8 mouse cellular contexts compared by ENCODE assay signal in the genomic region with DNA sequence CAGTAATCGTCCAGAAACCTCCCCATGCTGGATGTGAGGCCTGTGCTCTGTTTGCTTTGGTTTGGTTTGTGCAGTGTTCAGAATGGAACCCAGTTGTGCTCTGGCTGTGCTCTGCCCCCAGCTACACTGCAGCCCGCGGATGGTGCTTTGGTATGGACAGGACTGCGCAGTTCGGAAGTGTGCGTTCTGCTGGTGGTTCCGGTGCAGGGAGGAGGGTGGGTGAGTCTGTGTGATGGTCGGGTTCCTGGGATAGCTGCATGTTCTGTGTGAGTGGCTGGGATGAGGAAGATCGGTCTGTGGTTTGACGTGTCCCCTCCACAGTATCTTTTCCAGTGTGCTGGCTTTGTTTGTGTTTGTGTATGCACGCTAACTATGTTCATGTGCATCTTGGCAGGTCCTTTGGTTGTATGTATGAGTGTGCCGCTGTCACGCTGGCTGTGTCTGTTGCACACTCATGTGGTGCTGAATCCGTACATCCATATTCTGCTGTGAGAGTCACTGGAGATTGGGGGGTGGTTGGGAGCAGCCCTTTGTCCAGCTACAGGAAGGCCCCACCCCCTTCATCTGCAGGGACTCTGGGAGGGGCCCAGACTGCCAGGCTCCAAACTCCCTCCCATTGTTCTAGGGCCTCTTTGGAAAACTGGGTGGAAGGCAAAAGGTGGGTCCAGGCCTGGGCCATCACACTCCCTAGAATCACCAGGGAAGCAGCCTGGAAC. TPM values are rescaled to one million over a fixed set of nuclear protein-coding genes. Genes with fewer than 3 reads are reported as not detected.
DNase-seq lines count a peak whose midpoint lies in the region; ATAC-seq and TF ChIP-seq lines count a peak whose summit lies in the region.

No protein-coding gene starts in this region.

- no peak for DNase-seq in spleen, adult 2 months (ENCODE audit: low read depth in 1 of 2, low spot score in 2 of 2)
- DNase-seq in spleen, postnatal 10 days (ENCODE audit: low spot score in 2 of 2) = no peak
- peak; percentile 51 to 62 for DNase-seq in heart, postnatal 14 days
- DNase-seq in limb, embryonic 11.5 days (ENCODE audit: low spot score) = no peak
- DNase-seq in yolk sac, embryonic 10.5 days (ENCODE audit: low spot score) = no peak
- no peak for DNase-seq in ovary, postnatal 36 days (ENCODE audit: low spot score)
- no peak for DNase-seq in c-Kit-positive CD71-positive TER-119-positive erythroid progenitor cells, embryonic 14.5 days (ENCODE audit: low spot score)

- no peaks in the 10 kb centered on the region for H3K9me3 ChIP-seq in limb, embryonic 11.5 days (ENCODE audit: control insufficient read depth, low read length)

- no peak for TF ChIP-seq CTCF in spleen, adult 2 months (IDR thresholded peaks at IDR 0.05; ENCODE audit: extremely low read depth, insufficient read depth, insufficient read length, insufficient replicate concordance)
- TF ChIP-seq CTCF in small intestine, adult 2 months (IDR thresholded peaks at IDR 0.05; ENCODE audit: extremely low read depth, insufficient read length, insufficient replicate concordance, low read depth, low read length) = no peak

- H3K4me1 ChIP-seq in spleen, adult 2 months (ENCODE audit: control insufficient read depth, insufficient read depth, insufficient read length) = 0 out of 2 replicates have a peak, but pooled peaks cover 7% of the 10 kb centered on the region
- peaks cover 56% of the 10 kb centered on the region for H3K4me1 ChIP-seq in limb, embryonic 11.5 days (ENCODE audit: control insufficient read depth, insufficient read depth, low read length)
- peaks cover 45% of the 10 kb centered on the region for H3K4me1 ChIP-seq in small intestine, adult 2 months (ENCODE audit: control insufficient read depth, insufficient read depth, insufficient read length, low read length)

- peak overlapping the region; percentile 25; the same call in 1 of the 2 replicates for H3K27ac ChIP-seq in spleen, adult 2 months (ENCODE audit: insufficient read depth, low read length)
- H3K27ac ChIP-seq in limb, embryonic 11.5 days (replicated peaks; ENCODE audit: low read depth, low read length) = no peak overlapping the region; the same call in 1 of the 2 replicates
- peak overlapping the region; percentile 50 for H3K27ac ChIP-seq in small intestine, adult 2 months (ENCODE audit: insufficient read depth, low read depth, low read length)

- no peak for TF ChIP-seq POLR2A in spleen, adult 2 months (IDR thresholded peaks at IDR 0.05; ENCODE audit: low read depth, low read length)
- no peak for TF ChIP-seq POLR2A in small intestine, adult 2 months (IDR thresholded peaks at IDR 0.05; ENCODE audit: low read depth, low read length)

- peaks cover 7% of the 10 kb centered on the region for H3K27me3 ChIP-seq in spleen, adult 2 months (ENCODE audit: control insufficient read depth, insufficient read depth, low read length)
- no peaks in the 10 kb centered on the region for H3K27me3 ChIP-seq in limb, embryonic 11.5 days (ENCODE audit: control insufficient read depth, insufficient read depth, low read length)
- H3K27me3 ChIP-seq in small intestine, adult 2 months (ENCODE audit: control insufficient read depth, insufficient read depth, low read length) = no peaks in the 10 kb centered on the region

- H3K4me3 ChIP-seq in spleen, adult 2 months (ENCODE audit: extremely low read depth, insufficient read depth, insufficient read length) = no peak overlapping the region
- H3K4me3 ChIP-seq in limb, embryonic 11.5 days (ENCODE audit: low read depth, low read length) = no peak overlapping the region
- H3K4me3 ChIP-seq in small intestine, adult 2 months (ENCODE audit: low read depth, low read length) = no peak overlapping the region

- 90% methylated on average over 14 of the region's 14 CpGs for WGBS in spleen, adult 2 months
- WGBS in limb, embryonic 11.5 days = 89% methylated on average over 14 of the region's 14 CpGs
- 86% methylated on average over 14 of the region's 14 CpGs for WGBS in small intestine, adult 2 months

- intact Hi-C loops in heart, postnatal 14 days (cut with DNase I) = no loop called here

- no peak for ATAC-seq in limb, embryonic 11.5 days (ENCODE audit: insufficient number of reproducible peaks, low FRiP score, low TSS enrichment, low read depth)

- 0 out of 2 replicates have a peak overlapping the region, but pooled peaks have one; percentile 12 for H3K9ac ChIP-seq in limb, embryonic 11.5 days (ENCODE audit: low read length)

- H3K36me3 ChIP-seq in spleen, adult 2 months (ENCODE audit: control insufficient read depth, insufficient read depth, low read length) = no peaks in the 10 kb centered on the region
- H3K36me3 ChIP-seq in limb, embryonic 11.5 days (ENCODE audit: control insufficient read depth, insufficient read depth, low read length) = no peaks in the 10 kb centered on the region
- no peaks in the 10 kb centered on the region for H3K36me3 ChIP-seq in small intestine, adult 2 months (ENCODE audit: control insufficient read depth, insufficient read depth, low read length)

- no peak overlapping the region; the same call in 1 of the 2 replicates for H3K4me2 ChIP-seq in limb, embryonic 11.5 days (ENCODE audit: low read depth, severe bottlenecking)

RNA-seq across cellular contexts. Expression of a gene that starts 8.1 kb away (rescaled TPM):
- 53.5 and 84.4 TPM in 2 replicates for polyA plus RNA-seq in spleen, adult 2 months (2012; rRNA removed)
- total RNA-seq in heart, postnatal 14 days (2021) = 10 to 100 TPM; 82.1 to 85.3 TPM
- 221 and 248 TPM in 2 replicates for polyA plus RNA-seq in limb, embryonic 11.5 days (2014; fragmentation: Nextera tagmentation; extraction: Ambion mirVana)
- 585 and 916 TPM in 2 replicates for polyA plus RNA-seq in small intestine, adult 2 months (2012; rRNA removed)

RNA-seq across cellular contexts. Expression of a gene that starts 26.0 kb away (rescaled TPM):
- polyA plus RNA-seq in spleen, adult 2 months (2012; rRNA removed) = 0.56 and 0.59 TPM in 2 replicates
- 10 to 100 TPM; 17.8 to 19.1 TPM for total RNA-seq in heart, postnatal 14 days (2021)
- polyA plus RNA-seq in limb, embryonic 11.5 days (2014; fragmentation: Nextera tagmentation; extraction: Ambion mirVana) = 18.5 and 22.3 TPM in 2 replicates
- 0.50 and 1.7 TPM in 2 replicates for polyA plus RNA-seq in small intestine, adult 2 months (2012; rRNA removed)

RNA-seq across cellular contexts. Expression of a gene that starts 41.1 kb away (rescaled TPM):
- polyA plus RNA-seq in spleen, adult 2 months (2012; rRNA removed) = 0.79 and 1.5 TPM in 2 replicates
- 10 to 100 TPM; 17.4 to 18.7 TPM for total RNA-seq in heart, postnatal 14 days (2021)
- 37.1 and 38.5 TPM in 2 replicates for polyA plus RNA-seq in limb, embryonic 11.5 days (2014; fragmentation: Nextera tagmentation; extraction: Ambion mirVana)
- 1.3 and 1.7 TPM in 2 replicates for polyA plus RNA-seq in small intestine, adult 2 months (2012; rRNA removed)

RNA-seq across cellular contexts. Expression of a gene that starts 58.7 kb away (rescaled TPM):
- 82.8 and 145 TPM in 2 replicates for polyA plus RNA-seq in spleen, adult 2 months (2012; rRNA removed)
- total RNA-seq in heart, postnatal 14 days (2021) = 10 to 100 TPM; 38.7 to 42.4 TPM
- 123 and 126 TPM in 2 replicates for polyA plus RNA-seq in limb, embryonic 11.5 days (2014; fragmentation: Nextera tagmentation; extraction: Ambion mirVana)
- 152 and 199 TPM in 2 replicates for polyA plus RNA-seq in small intestine, adult 2 months (2012; rRNA removed)

Comparison
In these comparisons a context has a peak if more than half of its experiments do, and no peak if none do; other contexts are left out.
1. DNase-seq: peak in heart, postnatal 14 days (2 of 2); none in spleen, adult 2 months (0 of 2), spleen, postnatal 10 days (0 of 2), limb, embryonic 11.5 days (single experiment), yolk sac, embryonic 10.5 days (single experiment), ovary, postnatal 36 days (single experiment) and c-Kit-positive CD71-positive TER-119-positive erythroid progenitor cells, embryonic 14.5 days (single experiment).
2. RNA of a gene that starts 41.1 kb away (polyA plus RNA-seq): 37.1 to 38.5 TPM in limb, embryonic 11.5 days; 1.3 to 1.7 TPM in small intestine, adult 2 months and 0.79 to 1.5 TPM in spleen, adult 2 months; every median in the first group is over 10 times any median in the second.